Mouse (Mus musculus) stomach, adult 2 months (tissue): Measurements from ENCODE around the gene Nfe2. TPM values are rescaled to one million over a fixed set of nuclear protein-coding genes. Genes with fewer than 3 reads are reported as not detected.

Experiments used
- polyA plus RNA-seq: library from polyadenylated mRNA; depleted of rRNA; stranded (reverse); fragments of >200 nt; gene quantifications from 2 replicates; pipeline ENCODE4 v1.2.3, GENCODE M21; 2012; rRNA removed

Gene Nfe2
- 0.65 and 1.6 TPM in 2 replicates for polyA plus RNA-seq

GRCm38 (mm10) chr15:103257790-103258728, at the start of gene Nfe2:
Gene Nfe2 (minus strand): TSS chr15:103258403.

GRCm38 (mm10) chr15:103272419-103273279, 14.4 kb upstream of the Nfe2 start, which contains the start of gene Copz1:
Gene Copz1 (plus strand): TSS chr15:103272714.

GRCm38 (mm10) chr15:103240160-103241028, 17.8 kb downstream of the Nfe2 start, which contains the start of gene Hnrnpa1:
Gene Hnrnpa1 (plus strand): TSS chr15:103240432.

GRCm38 (mm10) chr15:103239685-103240159, 18.5 kb downstream of the Nfe2 start, which contains the start of gene Cbx5:
Gene Cbx5 (minus strand): TSS chr15:103239816.

Other genes with a start within 250 kb of the Nfe2 start
- gene Hoxc4, start 239.5 kb downstream of the Nfe2 start, polyA plus RNA-seq = 4.3 and 4.5 TPM in 2 replicates
- gene Smug1, start 91.3 kb downstream of the Nfe2 start, polyA plus RNA-seq = 8.9 and 10.8 TPM in 2 replicates
- 1.5 and 2.3 TPM in 2 replicates for gene Cbx5, start 18.6 kb downstream of the Nfe2 start, polyA plus RNA-seq
- gene Hnrnpa1, start 18.0 kb downstream of the Nfe2 start, polyA plus RNA-seq = 5.3 and 6.8 TPM in 2 replicates
- gene Copz1, start 14.3 kb upstream of the Nfe2 start, polyA plus RNA-seq = 35.6 and 44.6 TPM in 2 replicates
- gene Gpr84, start 52.2 kb upstream of the Nfe2 start, polyA plus RNA-seq = 0.05 and 0.16 TPM in 2 replicates
- gene Zfp385a, start 81.7 kb upstream of the Nfe2 start, polyA plus RNA-seq = 15.1 and 16.0 TPM in 2 replicates
- gene Itga5, start 108.4 kb upstream of the Nfe2 start, polyA plus RNA-seq = 19.0 and 23.6 TPM in 2 replicates
- not detected in 2 replicates for gene Gtsf1, start 172.1 kb upstream of the Nfe2 start, polyA plus RNA-seq
- gene Gtsf2, start 190.1 kb upstream of the Nfe2 start, polyA plus RNA-seq = not detected in 2 replicates
- gene Nckap1l, start 195.4 kb upstream of the Nfe2 start, polyA plus RNA-seq = 1.6 and 2.1 TPM in 2 replicates
- gene Pde1b, start 244.6 kb upstream of the Nfe2 start, polyA plus RNA-seq = 3.6 and 3.7 TPM in 2 replicates